Mouse (Mus musculus) forebrain, embryonic 11.5 days (tissue): ENCODE data around the gene Mpdz. TPM values are rescaled to one million over a fixed set of nuclear protein-coding genes. Genes with fewer than 3 reads are reported as not detected.
A peak's percentile ranks its signal among the peaks of the same experiment; 100 is the strongest.

Experiments used
- ATAC-seq: fragments of 200-750 bp; cut with Nextera tagmentation; replicated peaks from 2 replicates; pipeline ENCODE4 v1.8.0; 2017; ENCODE audit warnings: moderate TSS enrichment; ENCODE audit not compliant: low FRiP score
- DNase-seq: peaks from one replicate; pipeline ENCODE4 v3.0.0-alpha.2; 2017; ENCODE audit warnings: low spot score
- H3K27ac ChIP-seq: fragments of 300-500 bp; sonication (generic); 2 replicates; pipeline ENCODE4 v1.5.1; 2014; ENCODE audit warnings: low read depth, low read length
- H3K27me3 ChIP-seq: fragments of 300-500 bp; sonication (generic); 2 replicates; pipeline ENCODE4 v1.6.1; 2014; ENCODE audit warnings: mild to moderate bottlenecking, low read length, mixed read lengths; ENCODE audit not compliant: control insufficient read depth, insufficient read depth
- H3K36me3 ChIP-seq: fragments of 300-500 bp; sonication (generic); 2 replicates; pipeline ENCODE4 v1.6.1; 2014; ENCODE audit warnings: mild to moderate bottlenecking, low read length, moderate library complexity, mixed read lengths; ENCODE audit not compliant: control insufficient read depth, insufficient read depth
- H3K4me1 ChIP-seq: fragments of 300-500 bp; sonication (generic); replicated peaks from 2 replicates; pipeline ENCODE4 v1.6.1; 2014; ENCODE audit warnings: low read length, mixed read lengths; ENCODE audit not compliant: control insufficient read depth, insufficient read depth
- H3K4me2 ChIP-seq: fragments of 300-500 bp; sonication (generic); 2 replicates; pipeline ENCODE4 v1.6.1; 2014; ENCODE audit warnings: low read depth, mild to moderate bottlenecking, low read length, moderate library complexity, mixed read lengths; ENCODE audit not compliant: severe bottlenecking
- H3K4me3 ChIP-seq: fragments of 300-500 bp; sonication (generic); 2 replicates; pipeline ENCODE4 v1.5.1; 2014; ENCODE audit warnings: low read depth, low read length
- H3K9ac ChIP-seq: fragments of 300-500 bp; sonication (generic); 2 replicates; pipeline ENCODE4 v1.6.1; 2014; ENCODE audit warnings: low read length
- H3K9me3 ChIP-seq: fragments of 300-500 bp; sonication (generic); 2 replicates; pipeline ENCODE4 v1.6.1; 2016; ENCODE audit warnings: low read length, mixed read lengths; ENCODE audit not compliant: control insufficient read depth
- WGBS: fragments of 180-500 bp; shearing (Covaris S2); extraction: QIAGEN DNeasy Blood & Tissue Kit; methylation state at CpG from one replicate; pipeline ENCODE4 v1.1.7; 2014; 5-methylcytosine and 5-hydroxymethylcytosine counted together
- polyA plus RNA-seq: library from polyadenylated mRNA; unstranded; fragments of >200 nt; fragmentation: Nextera tagmentation; extraction: Ambion mirVana; gene quantifications from 2 replicates; pipeline ENCODE4 v1.2.1, GENCODE M21; 2014

Mpdz gene
- polyA plus RNA-seq, 1 experiment from 2014 or later, result 62.3 TPM

GRCm38 (mm10) chr4:81251934-81252333 is 190.7 kb downstream of the Mpdz start:
- no peaks in the 10 kb centered on the region for H3K36me3 ChIP-seq
- no peaks in the 10 kb centered on the region for H3K9me3 ChIP-seq
- no peak overlapping the region for H3K9ac ChIP-seq
- no peak overlapping the region for H3K4me2 ChIP-seq
- H3K4me3 ChIP-seq, result no peak overlapping the region
- H3K27me3 ChIP-seq, result no peaks in the 10 kb centered on the region
- peak; percentile 73 for ATAC-seq
- no peaks in the 10 kb centered on the region for H3K4me1 ChIP-seq
- DNase-seq, result peak; percentile 84
- 12% methylated on average over 5 of the region's 5 CpGs for WGBS
- H3K27ac ChIP-seq, result no peak overlapping the region

- Histone ChIP-seq H3K9ac (no peak overlapping the region), H3K27ac (no peak overlapping the region), H3K4me3 (no peak overlapping the region), H3K9me3 (no peaks in the 10 kb centered on the region), H3K36me3 (no peaks in the 10 kb centered on the region), H3K4me2 (no peak overlapping the region), H3K27me3 (no peaks in the 10 kb centered on the region), H3K4me1 (no peaks in the 10 kb centered on the region)
- ATAC-seq (no peak), DNase-seq (no peak)
- WGBS, result 82% methylated on average over 2 of the region's 2 CpGs
These were observed 193.4 kb downstream of the Mpdz start for GRCm38 (mm10) chr4:81249245-81249644.

- ATAC-seq (no peak), DNase-seq (no peak)
- Histone ChIP-seq H3K4me2 (no peak overlapping the region), H3K9ac (no peak overlapping the region), H3K4me3 (no peak overlapping the region), H3K9me3 (no peaks in the 10 kb centered on the region), H3K27me3 (no peaks in the 10 kb centered on the region), H3K4me1 (no peaks in the 10 kb centered on the region), H3K36me3 (no peaks in the 10 kb centered on the region), H3K27ac (no peak overlapping the region)
- 76% methylated on average over 5 of the region's 5 CpGs for WGBS
These were observed 206.4 kb downstream of the Mpdz start for GRCm38 (mm10) chr4:81236227-81236626.
